Mouse (Mus musculus) neural tube, embryonic 15.5 days (tissue): Measurements from ENCODE around the gene Idh3g. TPM values are rescaled to one million over a fixed set of nuclear protein-coding genes. Genes with fewer than 3 reads are reported as not detected.

ENCODE experiments used
- ATAC-seq: fragments of 200-750 bp; cut with Nextera tagmentation; 2 replicates; pipeline ENCODE4 v1.8.0; 2017; ENCODE audit warnings: mild to moderate bottlenecking, moderate TSS enrichment, moderate library complexity; ENCODE audit not compliant: low FRiP score
- H3K27ac ChIP-seq: fragments of 300-500 bp; sonication (generic); replicated peaks from 2 replicates; pipeline ENCODE4 v1.5.1; 2015; ENCODE audit warnings: mild to moderate bottlenecking, inconsistent platforms
- H3K27me3 ChIP-seq: fragments of 300-500 bp; sonication (generic); replicated peaks from 2 replicates; pipeline ENCODE4 v1.6.1; 2015; ENCODE audit warnings: inconsistent platforms
- H3K36me3 ChIP-seq: fragments of 300-500 bp; sonication (generic); 2 replicates; pipeline ENCODE4 v1.6.1; 2015; ENCODE audit warnings: inconsistent platforms
- H3K4me1 ChIP-seq: fragments of 300-500 bp; sonication (generic); 2 replicates; pipeline ENCODE4 v1.6.1; 2015; ENCODE audit warnings: inconsistent platforms
- H3K4me2 ChIP-seq: fragments of 300-500 bp; sonication (generic); 2 replicates; pipeline ENCODE4 v1.6.1; 2015; ENCODE audit warnings: inconsistent platforms, mild to moderate bottlenecking, moderate library complexity
- H3K4me3 ChIP-seq: fragments of 300-500 bp; sonication (generic); replicated peaks from 2 replicates; pipeline ENCODE4 v1.5.1; 2015; ENCODE audit warnings: mild to moderate bottlenecking, inconsistent platforms
- H3K9ac ChIP-seq: fragments of 300-500 bp; sonication (generic); replicated peaks from 2 replicates; pipeline ENCODE4 v1.6.1; 2015; ENCODE audit warnings: mild to moderate bottlenecking, inconsistent platforms
- H3K9me3 ChIP-seq: fragments of 300-500 bp; sonication (generic); replicated peaks from 2 replicates; pipeline ENCODE4 v1.6.1; 2016; ENCODE audit warnings: inconsistent platforms
- WGBS: fragments of 180-500 bp; shearing (Covaris S2); methylation state at CpG from one replicate; pipeline ENCODE4 v1.1.7; 2015; ENCODE audit warnings: mixed read lengths; 5-methylcytosine and 5-hydroxymethylcytosine counted together
- polyA plus RNA-seq: library from polyadenylated mRNA; unstranded; fragments of >200 nt; fragmentation: Nextera tagmentation; extraction: Ambion mirVana; gene quantifications from 2 replicates; pipeline ENCODE4 v1.2.1, GENCODE M21; 2015

The Idh3g gene
- 276 TPM in 2 replicates for polyA plus RNA-seq

GRCm38 (mm10) chrX:73786364-73787224 lies at the start of gene Idh3g, which contains the start of gene Ssr4:
Idh3g (minus strand) TSS chrX:73786897.
Ssr4 (plus strand) TSS chrX:73787028.
- peaks cover 33% of the 10 kb centered on the region for H3K4me1 ChIP-seq
- H3K9me3 ChIP-seq, result no peaks in the 10 kb centered on the region
- H3K9ac ChIP-seq, result peak within 1 kb of the TSS; percentile 75
- peak within 1 kb of the TSS; percentile 58 for H3K4me3 ChIP-seq
- no peaks in the 10 kb centered on the region for H3K27me3 ChIP-seq
- peak; percentile 97 for ATAC-seq
- H3K4me2 ChIP-seq, result peak within 1 kb of the TSS; percentile 67
- H3K27ac ChIP-seq, result peak within 1 kb of the TSS; percentile 92
- H3K36me3 ChIP-seq, result peaks cover 15% of the 10 kb centered on the region
- WGBS, result 18% methylated on average over 42 of the region's 52 CpGs

GRCm38 (mm10) chrX:73835731-73836130 lies 49.0 kb upstream of the Idh3g start:
- Histone ChIP-seq H3K9ac (no peak overlapping the region), H3K4me3 (no peak overlapping the region), H3K9me3 (no peaks in the 10 kb centered on the region), H3K27ac (no peak overlapping the region), H3K4me1 (no peaks in the 10 kb centered on the region), H3K27me3 (no peaks in the 10 kb centered on the region), H3K36me3 (no peaks in the 10 kb centered on the region), H3K4me2 (no peak overlapping the region)
- no peak for ATAC-seq
- WGBS, result 96% methylated on average over 1 of the region's 1 CpGs

- peak within 1 kb of the TSS; percentile 86 for H3K9ac ChIP-seq
- H3K36me3 ChIP-seq, result no peaks in the 10 kb centered on the region
- 24% methylated on average over 51 of the region's 84 CpGs for WGBS
- H3K9me3 ChIP-seq, result no peaks in the 10 kb centered on the region
- peak within 1 kb of the TSS; percentile 58 for H3K4me3 ChIP-seq
- peak within 1 kb of the TSS; percentile 92 for H3K27ac ChIP-seq
- H3K4me2 ChIP-seq, result peak within 1 kb of the TSS; percentile 61
- peak; percentile 90 for ATAC-seq
- peaks cover 13% of the 10 kb centered on the region for H3K4me1 ChIP-seq
- H3K27me3 ChIP-seq, result no peaks in the 10 kb centered on the region
These were observed 37.8 kb upstream of the Idh3g start, which contains the start of gene Pdzd4 for GRCm38 (mm10) chrX:73824185-73825151. Pdzd4 (minus strand) TSS chrX:73824969.

GRCm38 (mm10) chrX:73823747-73824146 lies 37.0 kb upstream of the Idh3g start:
- peak overlapping the region; percentile 58 for H3K4me3 ChIP-seq
- peak overlapping the region; percentile 92; the same call in 1 of the 2 replicates for H3K27ac ChIP-seq
- peak overlapping the region; percentile 61 for H3K4me2 ChIP-seq
- no peaks in the 10 kb centered on the region for H3K9me3 ChIP-seq
- H3K36me3 ChIP-seq, result no peaks in the 10 kb centered on the region
- 20% methylated on average over 17 of the region's 17 CpGs for WGBS
- H3K4me1 ChIP-seq, result peaks cover 13% of the 10 kb centered on the region
- H3K27me3 ChIP-seq, result no peaks in the 10 kb centered on the region
- ATAC-seq, result peak; percentile 37
- peak overlapping the region; percentile 86 for H3K9ac ChIP-seq

- Histone ChIP-seq H3K27me3 (no peaks in the 10 kb centered on the region), H3K27ac (no peak overlapping the region), H3K4me3 (no peak overlapping the region), H3K36me3 (no peaks in the 10 kb centered on the region), H3K4me2 (no peak overlapping the region), H3K4me1 (0 out of 2 replicates have a peak, but pooled peaks cover 2% of the 10 kb centered on the region), H3K9me3 (no peaks in the 10 kb centered on the region), H3K9ac (no peak overlapping the region)
- WGBS, result 56% methylated on average over 3 of the region's 3 CpGs
- no peak for ATAC-seq
These were observed 30.1 kb upstream of the Idh3g start for GRCm38 (mm10) chrX:73816596-73817314.

GRCm38 (mm10) chrX:73815072-73815471 lies 28.4 kb upstream of the Idh3g start:
- ATAC-seq, result peak; percentile 87
- H3K4me3 ChIP-seq, result peak overlapping the region; percentile 24
- 14% methylated on average over 14 of the region's 14 CpGs for WGBS
- H3K4me1 ChIP-seq, result no peaks in the 10 kb centered on the region
- H3K27me3 ChIP-seq, result no peaks in the 10 kb centered on the region
- peak overlapping the region; percentile 71 for H3K27ac ChIP-seq
- H3K4me2 ChIP-seq, result peak overlapping the region; percentile 53
- H3K9me3 ChIP-seq, result no peaks in the 10 kb centered on the region
- H3K9ac ChIP-seq, result 0 out of 2 replicates have a peak overlapping the region, but pooled peaks have one; percentile 30
- no peaks in the 10 kb centered on the region for H3K36me3 ChIP-seq

GRCm38 (mm10) chrX:73805814-73806213 lies 19.1 kb upstream of the Idh3g start:
- Histone ChIP-seq H3K27ac (no peak overlapping the region), H3K9me3 (no peaks in the 10 kb centered on the region), H3K4me3 (no peak overlapping the region), H3K4me1 (peaks cover 7% of the 10 kb centered on the region; the same call in 1 of the 2 replicates), H3K36me3 (no peaks in the 10 kb centered on the region), H3K27me3 (no peaks in the 10 kb centered on the region), H3K4me2 (no peak overlapping the region), H3K9ac (no peak overlapping the region)
- 48% methylated on average over 1 of the region's 1 CpGs for WGBS
- no peak for ATAC-seq

- H3K27me3 ChIP-seq, result no peaks in the 10 kb centered on the region
- no peaks in the 10 kb centered on the region for H3K9me3 ChIP-seq
- no peak overlapping the region for H3K9ac ChIP-seq
- H3K4me1 ChIP-seq, result no peaks in the 10 kb centered on the region
- 43% methylated on average over 9 of the region's 9 CpGs for WGBS
- H3K4me2 ChIP-seq, result no peak overlapping the region
- H3K4me3 ChIP-seq, result no peak overlapping the region
- ATAC-seq, result peak; percentile 56; the same call in 1 of the 2 replicates
- peaks cover 7% of the 10 kb centered on the region for H3K36me3 ChIP-seq
- no peak overlapping the region for H3K27ac ChIP-seq
These were observed 11.8 kb upstream of the Idh3g start for GRCm38 (mm10) chrX:73798502-73798901.

GRCm38 (mm10) chrX:73797511-73797910 lies 10.8 kb upstream of the Idh3g start:
- no peak overlapping the region for H3K4me2 ChIP-seq
- peaks cover 7% of the 10 kb centered on the region for H3K36me3 ChIP-seq
- H3K27me3 ChIP-seq, result no peaks in the 10 kb centered on the region
- 93% methylated on average over 2 of the region's 2 CpGs for WGBS
- H3K9me3 ChIP-seq, result no peaks in the 10 kb centered on the region
- H3K27ac ChIP-seq, result no peak overlapping the region
- H3K4me3 ChIP-seq, result no peak overlapping the region
- no peak for ATAC-seq
- H3K4me1 ChIP-seq, result no peaks in the 10 kb centered on the region
- H3K9ac ChIP-seq, result no peak overlapping the region

GRCm38 (mm10) chrX:73793505-73793904 lies 6.8 kb upstream of the Idh3g start:
- ATAC-seq, result no peak
- 38% methylated on average over 1 of the region's 1 CpGs for WGBS
- Histone ChIP-seq H3K36me3 (peaks cover 21% of the 10 kb centered on the region), H3K27me3 (no peaks in the 10 kb centered on the region), H3K9me3 (no peaks in the 10 kb centered on the region), H3K9ac (no peak overlapping the region), H3K4me2 (no peak overlapping the region), H3K4me3 (no peak overlapping the region), H3K27ac (no peak overlapping the region), H3K4me1 (peaks cover 6% of the 10 kb centered on the region)

GRCm38 (mm10) chrX:73793039-73793438 lies 6.3 kb upstream of the Idh3g start:
- no peak overlapping the region for H3K27ac ChIP-seq
- ATAC-seq, result no peak
- H3K4me2 ChIP-seq, result no peak overlapping the region
- peaks cover 11% of the 10 kb centered on the region for H3K4me1 ChIP-seq
- no peaks in the 10 kb centered on the region for H3K27me3 ChIP-seq
- no peak overlapping the region for H3K4me3 ChIP-seq
- peaks cover 21% of the 10 kb centered on the region for H3K36me3 ChIP-seq
- no peak overlapping the region for H3K9ac ChIP-seq
- no peaks in the 10 kb centered on the region for H3K9me3 ChIP-seq
